Mouse (Mus musculus): ENCODE results near the gene Rint1. TPM values are rescaled to one million over a fixed set of nuclear protein-coding genes. Genes with fewer than 3 reads are reported as not detected.

Gene Rint1
- 23.4 to 25.7 TPM (median 24.8 TPM) in 4 replicates for total RNA-seq (2023)

DNA sequence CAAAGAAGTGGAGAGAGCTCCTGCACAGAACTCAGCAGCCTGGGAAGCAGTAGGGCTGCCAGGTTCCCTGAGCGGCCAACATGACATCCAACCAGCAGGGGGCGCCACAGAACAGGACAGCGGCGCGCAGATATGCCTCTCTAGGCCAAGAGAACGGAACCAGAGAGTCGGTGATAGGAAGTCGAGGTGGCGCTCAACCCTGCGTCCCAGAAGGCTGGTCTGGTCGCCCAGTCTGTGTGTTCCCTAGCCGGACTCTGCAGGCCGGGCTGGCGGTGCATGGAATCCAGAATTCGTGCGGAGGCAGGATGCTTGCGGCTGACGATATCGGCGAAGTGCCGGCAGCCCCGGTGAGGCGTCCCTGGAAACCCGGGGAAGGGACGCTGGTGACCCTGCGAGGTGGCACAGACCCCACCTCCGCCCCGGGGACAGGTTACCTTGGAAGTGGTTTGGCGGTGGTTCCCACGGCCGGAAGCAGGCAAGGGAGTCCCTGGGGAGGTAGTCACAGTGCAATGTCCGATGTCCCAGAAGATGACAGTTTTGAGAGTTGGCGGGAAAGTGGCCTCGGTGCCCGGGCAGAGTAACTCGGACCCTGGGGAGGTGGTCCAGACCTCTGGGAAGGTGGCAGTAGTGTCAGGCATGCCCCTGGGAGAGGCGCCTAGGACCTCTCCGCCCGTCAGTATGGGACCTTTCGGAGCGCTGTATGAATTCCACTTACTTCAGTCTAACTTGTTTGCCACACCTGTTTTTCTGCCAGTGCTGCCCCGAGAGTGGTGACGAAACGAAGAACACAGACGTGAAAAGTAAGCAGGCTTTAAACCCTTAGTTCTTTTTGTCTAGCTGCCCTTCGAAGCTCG, at the start of gene Rint1:
TSS of gene Rint1 (plus strand) at position 176 of the 854 bp plus-strand sequence.

DNA sequence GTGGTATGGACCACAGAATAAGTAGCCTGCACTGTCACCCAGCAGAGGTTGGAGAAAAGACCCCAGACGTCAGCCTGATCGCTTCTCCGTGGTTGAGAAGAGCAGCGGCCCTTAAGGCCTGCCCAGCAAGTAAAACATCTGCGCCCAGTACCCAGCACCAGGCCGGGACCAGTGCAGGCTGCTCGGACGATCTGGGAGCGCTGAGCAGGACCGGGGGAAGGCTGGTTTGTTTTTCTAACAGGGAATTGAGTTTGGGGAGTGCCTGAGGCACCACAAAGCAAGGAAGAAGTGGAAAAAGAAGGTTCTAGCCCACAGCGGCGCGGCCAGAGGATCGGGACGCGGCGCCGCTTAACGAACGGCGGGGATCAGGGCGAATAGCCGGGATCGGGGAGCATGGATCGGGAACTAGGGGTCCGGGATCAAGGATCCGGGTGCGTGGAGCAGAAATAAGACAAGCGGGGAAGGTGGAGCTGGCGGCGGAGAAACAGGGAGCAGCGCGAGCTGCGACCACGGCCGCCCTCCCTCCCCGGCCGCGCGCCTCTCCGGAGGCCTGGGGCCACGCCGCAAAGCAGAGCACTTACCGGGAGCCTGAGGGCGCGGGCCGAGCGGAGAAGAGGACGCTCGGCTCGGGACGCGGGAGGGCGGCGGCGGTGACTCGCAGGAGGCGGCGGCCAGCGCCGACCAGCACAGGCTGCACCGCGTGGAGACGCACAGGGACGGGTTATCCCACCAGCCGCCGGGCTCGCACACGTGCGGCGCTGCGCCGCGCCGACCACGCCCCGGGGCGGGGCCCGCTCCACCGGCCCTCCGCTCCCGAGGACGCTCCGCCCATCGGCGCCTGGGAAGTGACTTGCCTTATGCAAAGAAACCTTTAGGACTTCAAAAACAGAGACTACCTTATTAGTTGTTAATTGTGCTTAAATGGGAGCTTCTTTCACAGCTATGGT, 4.3 kb upstream of the Rint1 start, which contains the start of gene Pus7:
TSS of gene Pus7 (minus strand) at position 781 of the 947 bp plus-strand sequence.

DNA sequence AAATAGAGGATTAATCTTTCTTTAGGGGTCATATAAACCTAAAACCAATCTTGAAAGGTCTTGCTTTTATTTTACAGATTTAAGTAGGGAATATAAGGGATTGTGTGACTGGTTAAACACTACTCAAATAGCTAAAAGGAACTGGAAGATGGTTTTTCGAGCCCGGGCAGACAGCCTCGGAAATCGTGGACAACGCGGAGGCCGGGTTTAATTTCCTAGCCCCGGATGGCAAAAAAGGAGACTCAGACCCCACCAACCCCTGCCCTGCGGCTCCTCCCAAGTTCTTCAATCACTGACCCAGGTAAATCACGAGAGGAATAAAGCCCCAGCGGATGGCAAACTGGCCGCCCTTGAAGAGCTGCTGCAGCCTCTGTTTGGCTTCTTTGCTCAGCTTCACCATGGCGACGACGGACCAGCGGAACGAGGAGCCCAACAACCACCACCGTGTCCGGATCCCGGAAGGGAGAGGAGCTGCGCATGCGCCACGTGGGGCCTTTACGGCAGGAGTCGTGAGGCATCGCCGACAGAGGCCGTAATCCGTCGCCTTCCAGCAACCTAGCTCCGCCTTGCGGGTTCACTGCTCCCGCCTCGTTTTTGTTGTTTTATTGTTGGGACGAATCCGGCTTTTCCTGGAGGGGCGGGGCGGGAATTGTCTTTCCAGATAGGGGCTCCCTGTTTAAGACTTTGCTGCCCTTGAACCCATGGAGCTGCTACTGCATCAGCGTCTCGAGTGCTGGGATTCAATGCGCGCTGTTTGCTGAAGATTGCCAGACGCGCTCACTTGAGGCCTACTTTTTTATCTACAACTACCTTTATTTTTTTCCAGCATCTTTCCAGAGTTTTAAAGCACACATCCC, 56.4 kb downstream of the Rint1 start, which contains the start of gene Tomm7:
TSS of gene Tomm7 (minus strand) at position 488 of the 857 bp plus-strand sequence.

Other genes starting within 250 kb of the Rint1 start
- 64.6 to 75.5 TPM (median 70.9 TPM) in 4 replicates for gene Srpk2, start 103.1 kb upstream of the Rint1 start, total RNA-seq (2023)
- 19.6 to 32.2 TPM (median 23.9 TPM) in 4 replicates for gene Pus7, start 4.0 kb upstream of the Rint1 start, total RNA-seq (2023)
- gene Tomm7, start 56.5 kb downstream of the Rint1 start, total RNA-seq (2023), result 39.6 to 51.3 TPM (median 43.7 TPM) in 4 replicates
- 25.4 to 30.2 TPM (median 27.8 TPM) in 4 replicates for gene Fam126a, start 243.0 kb downstream of the Rint1 start, total RNA-seq (2023)